Mouse (Mus musculus) hindbrain, postnatal 0 days (tissue): ENCODE data around the gene Myo18b. TPM values are rescaled to one million over a fixed set of nuclear protein-coding genes. Genes with fewer than 3 reads are reported as not detected.
A peak's percentile ranks its signal among the peaks of the same experiment; 100 is the strongest.

ENCODE experiments used
- ATAC-seq: fragments of 200-750 bp; cut with Nextera tagmentation; 2 replicates; pipeline ENCODE4 v1.8.0; 2017; ENCODE audit warnings: mild to moderate bottlenecking, moderate TSS enrichment, moderate library complexity
- DNase-seq: peaks from one replicate; pipeline ENCODE4 v3.0.0-alpha.2; 2015; ENCODE audit warnings: low spot score
- H3K27ac ChIP-seq: fragments of 300-500 bp; sonication (generic); 2 replicates; pipeline ENCODE4 v1.5.1; 2014; ENCODE audit warnings: mild to moderate bottlenecking
- H3K27me3 ChIP-seq: fragments of 300-500 bp; sonication (generic); 2 replicates; pipeline ENCODE4 v1.6.1; 2014; ENCODE audit warnings: low read length, mixed read lengths; ENCODE audit not compliant: insufficient read depth
- H3K36me3 ChIP-seq: fragments of 300-500 bp; sonication (generic); 2 replicates; pipeline ENCODE4 v1.6.1; 2014; ENCODE audit warnings: low read length, mixed read lengths; ENCODE audit not compliant: insufficient read depth
- H3K4me1 ChIP-seq: fragments of 300-500 bp; sonication (generic); 2 replicates; pipeline ENCODE4 v1.6.1; 2014; ENCODE audit warnings: antibody characterized with exemption, low read length, mixed read lengths; ENCODE audit not compliant: insufficient read depth
- H3K4me2 ChIP-seq: fragments of 300-500 bp; sonication (generic); 2 replicates; pipeline ENCODE4 v1.6.1; 2014; ENCODE audit warnings: low read depth, mild to moderate bottlenecking, low read length, moderate library complexity, mixed read lengths
- H3K4me3 ChIP-seq: fragments of 300-500 bp; sonication (generic); 2 replicates; pipeline ENCODE4 v1.5.1; 2014; ENCODE audit warnings: low read length
- H3K9ac ChIP-seq: fragments of 300-500 bp; sonication (generic); replicated peaks from 2 replicates; pipeline ENCODE4 v1.6.1; 2014; ENCODE audit warnings: mild to moderate bottlenecking, low read length, moderate library complexity, mixed read lengths
- H3K9me3 ChIP-seq: fragments of 300-500 bp; sonication (generic); 2 replicates; pipeline ENCODE4 v1.6.1; 2016; ENCODE audit warnings: low read length, mixed read lengths
- CTCF ChIP-seq: IDR thresholded peaks from 2 replicates; pipeline ENCODE4 v1.5.1; 2016; ENCODE audit warnings: antibody characterized with exemption, control low read depth, low read depth
- WGBS: fragments of 180-500 bp; shearing (Covaris S2); extraction: QIAGEN DNeasy Blood & Tissue Kit; methylation state at CpG from one replicate; pipeline ENCODE4 v1.1.7; 2014; 5-methylcytosine and 5-hydroxymethylcytosine counted together
- polyA plus RNA-seq: library from polyadenylated mRNA; unstranded; fragments of >200 nt; fragmentation: Nextera tagmentation; extraction: Ambion mirVana; gene quantifications from 2 replicates; pipeline ENCODE4 v1.2.1, GENCODE M21; 2015
- total RNA-seq: library from RNA; depleted of rRNA; stranded (reverse); fragments of >200 nt; gene quantifications from 2 replicates; pipeline ENCODE4 v1.2.3, GENCODE M21; 2014

Myo18b gene
- total and polyA plus RNA-seq, 2 experiments from 2014 or later: 0.75 to 1.9 TPM

DNA sequence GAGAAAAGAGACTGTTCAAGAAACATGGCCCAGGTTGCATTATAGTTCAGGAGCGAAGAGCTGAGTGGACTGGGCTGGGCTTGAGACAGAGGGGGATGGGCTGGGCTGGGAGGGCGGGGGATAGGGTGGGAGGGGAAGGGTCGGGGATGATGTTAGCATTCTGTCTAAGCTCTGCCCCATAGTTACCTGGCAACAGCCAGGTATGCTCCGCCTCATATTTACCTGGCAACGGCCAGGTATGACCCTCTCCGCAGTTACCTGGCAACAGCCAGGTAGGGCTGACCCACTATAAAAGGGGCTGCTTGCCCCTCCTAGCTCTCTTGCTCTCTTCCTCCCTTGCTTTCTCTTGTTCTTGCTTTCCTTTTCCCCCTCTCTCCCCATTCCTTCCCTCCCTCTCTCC, 239.4 kb downstream of the Myo18b start:
- no peaks in the 10 kb centered on the region for H3K27me3 ChIP-seq
- H3K27ac ChIP-seq: no peak overlapping the region
- TF ChIP-seq CTCF: no peak
- H3K9ac ChIP-seq: no peak overlapping the region
- H3K9me3 ChIP-seq: no peaks in the 10 kb centered on the region
- WGBS: 4% methylated on average over 5 of the region's 6 CpGs
- H3K4me1 ChIP-seq: peaks cover 17% of the 10 kb centered on the region
- H3K36me3 ChIP-seq: no peaks in the 10 kb centered on the region
- ATAC-seq (peak; percentile 34; the same call in 1 of the 2 replicates), DNase-seq (no peak)
- no peak overlapping the region for H3K4me3 ChIP-seq
- no peak overlapping the region for H3K4me2 ChIP-seq

DNA sequence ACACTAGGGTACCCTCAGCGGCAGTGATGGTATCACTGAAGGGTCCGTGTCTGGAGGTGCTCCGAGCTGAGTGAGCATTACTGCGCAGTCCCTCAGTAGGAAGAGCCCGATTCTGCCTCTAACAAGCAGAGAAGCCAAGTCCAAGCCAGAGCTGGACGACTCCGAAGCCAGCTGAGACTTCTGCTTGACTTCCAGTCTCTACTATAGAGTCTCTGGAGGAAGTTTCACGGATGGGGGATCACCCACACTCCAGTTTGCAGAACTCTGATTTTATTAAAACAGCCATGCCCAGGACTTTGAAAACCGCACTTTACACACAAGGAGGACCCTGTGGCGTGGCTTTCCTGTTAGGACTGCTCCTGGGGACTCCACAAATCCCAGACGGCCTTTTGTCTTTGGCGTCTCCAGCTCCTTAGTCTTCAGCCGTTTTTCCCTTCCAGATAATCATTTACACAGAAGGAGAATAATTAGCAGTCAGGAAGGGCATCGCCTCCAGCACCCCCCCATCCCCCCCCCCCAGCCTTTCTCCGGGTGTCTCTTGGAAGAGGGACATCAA, 240.1 kb downstream of the Myo18b start:
- Histone ChIP-seq H3K4me3 (0 out of 2 replicates have a peak overlapping the region, but pooled peaks have one; percentile 17), H3K27me3 (no peaks in the 10 kb centered on the region), H3K4me1 (peaks cover 17% of the 10 kb centered on the region), H3K9ac (no peak overlapping the region), H3K36me3 (no peaks in the 10 kb centered on the region), H3K9me3 (no peaks in the 10 kb centered on the region), H3K27ac (no peak overlapping the region), H3K4me2 (peak overlapping the region; percentile 36)
- TF ChIP-seq CTCF: no peak
- WGBS: 2% methylated on average over 15 of the region's 15 CpGs
- 0 out of 2 replicates have a peak, but pooled peaks have one; percentile 25 for ATAC-seq
- peak; percentile 37 for DNase-seq

DNA sequence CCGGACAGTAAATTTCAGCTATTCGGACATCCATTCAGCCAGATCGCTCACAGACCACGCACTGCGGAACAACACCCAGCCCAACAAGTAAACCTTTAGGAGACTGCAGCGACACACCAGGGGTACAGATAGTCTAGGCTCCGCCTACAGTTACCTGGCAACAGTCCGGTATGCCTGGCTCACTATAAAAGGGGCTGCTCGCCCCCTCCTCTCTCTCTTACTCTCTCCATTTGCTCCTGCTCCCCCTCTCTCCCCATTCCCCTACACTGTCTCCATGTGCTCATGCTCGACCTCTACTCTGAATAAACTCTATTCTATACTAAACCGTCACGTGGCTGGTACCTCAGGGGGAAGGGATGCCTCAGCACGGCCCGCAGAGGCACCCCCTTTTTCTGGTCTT, 240.6 kb downstream of the Myo18b start:
- ATAC-seq (peak; percentile 53), DNase-seq (peak; percentile 40)
- no peak for TF ChIP-seq CTCF
- peaks cover 17% of the 10 kb centered on the region for H3K4me1 ChIP-seq
- 0 out of 2 replicates have a peak overlapping the region, but pooled peaks have one; percentile 17 for H3K4me3 ChIP-seq
- H3K4me2 ChIP-seq: peak overlapping the region; percentile 36
- no peak overlapping the region for H3K9ac ChIP-seq
- H3K36me3 ChIP-seq: no peaks in the 10 kb centered on the region
- 2% methylated on average over 14 of the region's 14 CpGs for WGBS
- no peaks in the 10 kb centered on the region for H3K27me3 ChIP-seq
- H3K9me3 ChIP-seq: no peaks in the 10 kb centered on the region
- H3K27ac ChIP-seq: no peak overlapping the region

DNA sequence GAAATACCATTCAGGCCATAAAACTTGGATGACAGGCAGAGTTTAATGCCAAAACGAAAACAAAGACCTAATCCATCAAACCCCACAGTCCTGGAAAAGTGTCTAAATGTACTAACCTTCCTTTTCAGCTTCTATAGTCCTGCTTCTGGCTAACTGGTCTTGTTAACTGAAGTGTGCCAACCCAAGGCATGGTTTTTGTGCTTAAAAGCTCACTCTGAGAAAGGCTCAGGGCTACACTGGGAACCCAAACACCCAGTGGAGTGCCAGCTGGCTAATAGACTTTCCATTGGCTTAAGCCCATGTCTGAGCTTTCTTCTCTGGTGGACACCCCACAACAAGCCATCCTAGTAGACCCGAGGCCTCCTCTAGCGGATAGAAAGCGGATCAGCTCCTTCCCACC, 244.1 kb downstream of the Myo18b start:
- Histone ChIP-seq H3K4me2 (no peak overlapping the region), H3K27me3 (no peaks in the 10 kb centered on the region), H3K27ac (no peak overlapping the region), H3K4me1 (peaks cover 17% of the 10 kb centered on the region), H3K4me3 (no peak overlapping the region), H3K9ac (no peak overlapping the region), H3K36me3 (no peaks in the 10 kb centered on the region), H3K9me3 (no peaks in the 10 kb centered on the region)
- ATAC-seq (peak; percentile 72), DNase-seq (peak; percentile 75)
- WGBS: 66% methylated on average over 4 of the region's 4 CpGs
- TF ChIP-seq CTCF: peak; percentile 38

DNA sequence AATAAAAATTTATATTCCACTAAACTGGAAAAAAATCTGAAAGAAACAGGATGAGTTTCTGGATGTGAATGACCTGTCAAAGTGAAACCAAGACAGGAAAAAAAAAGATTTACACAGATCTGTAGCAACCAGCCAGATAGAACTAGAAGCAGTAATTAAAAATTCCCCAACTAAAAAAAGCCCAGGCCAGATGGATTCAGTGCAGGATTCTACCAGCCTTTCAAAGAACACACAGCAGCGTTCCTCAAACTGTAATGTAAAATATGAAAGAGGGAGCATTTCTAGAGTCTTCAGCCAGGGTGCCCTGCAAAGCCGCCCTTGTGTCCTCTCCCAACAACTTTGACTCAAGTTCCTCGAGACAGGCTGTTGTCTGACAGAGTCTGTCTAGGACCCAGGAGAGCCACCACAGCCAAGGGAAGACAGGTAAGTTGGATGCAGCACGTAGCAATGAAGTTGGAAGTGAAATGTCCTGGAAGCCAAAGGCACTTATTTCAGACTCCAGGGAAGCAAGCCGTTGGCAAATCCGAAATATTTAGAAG, 246.9 kb downstream of the Myo18b start:
- no peak for TF ChIP-seq CTCF
- DNase-seq (no peak), ATAC-seq (no peak)
- no peak overlapping the region for H3K9ac ChIP-seq
- WGBS: 87% methylated on average over 6 of the region's 6 CpGs
- no peaks in the 10 kb centered on the region for H3K9me3 ChIP-seq
- no peak overlapping the region for H3K4me3 ChIP-seq
- H3K4me2 ChIP-seq: no peak overlapping the region
- H3K36me3 ChIP-seq: no peaks in the 10 kb centered on the region
- no peaks in the 10 kb centered on the region for H3K4me1 ChIP-seq
- H3K27me3 ChIP-seq: no peaks in the 10 kb centered on the region
- H3K27ac ChIP-seq: no peak overlapping the region

DNA sequence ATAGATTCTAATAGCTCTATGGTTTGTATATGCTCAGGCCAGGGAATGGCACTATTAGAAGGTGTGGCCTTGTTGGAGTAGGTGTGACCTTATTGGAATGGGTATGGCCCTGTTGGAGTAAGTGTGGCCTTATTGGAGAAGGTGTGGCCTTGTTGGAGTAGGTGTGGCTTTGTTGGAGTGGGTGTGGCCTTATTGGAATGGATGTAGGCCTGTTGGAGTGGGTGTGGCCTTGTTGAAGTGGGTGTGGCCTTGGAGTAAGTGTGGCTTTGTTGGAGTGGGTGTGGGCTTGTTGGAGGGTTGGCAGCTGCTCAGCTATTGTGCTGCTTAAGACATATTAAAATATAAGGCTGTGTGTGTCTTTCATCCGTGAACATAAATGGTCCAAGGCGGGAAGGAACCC, 249.3 kb downstream of the Myo18b start:
- WGBS: 56% methylated on average over 2 of the region's 2 CpGs
- no peak overlapping the region for H3K9ac ChIP-seq
- no peaks in the 10 kb centered on the region for H3K4me1 ChIP-seq
- H3K27me3 ChIP-seq: no peaks in the 10 kb centered on the region
- no peak overlapping the region for H3K4me2 ChIP-seq
- H3K36me3 ChIP-seq: no peaks in the 10 kb centered on the region
- ATAC-seq: no peak
- TF ChIP-seq CTCF: no peak
- H3K27ac ChIP-seq: no peak overlapping the region
- no peak overlapping the region for H3K4me3 ChIP-seq
- no peak for DNase-seq
- no peaks in the 10 kb centered on the region for H3K9me3 ChIP-seq

DNA sequence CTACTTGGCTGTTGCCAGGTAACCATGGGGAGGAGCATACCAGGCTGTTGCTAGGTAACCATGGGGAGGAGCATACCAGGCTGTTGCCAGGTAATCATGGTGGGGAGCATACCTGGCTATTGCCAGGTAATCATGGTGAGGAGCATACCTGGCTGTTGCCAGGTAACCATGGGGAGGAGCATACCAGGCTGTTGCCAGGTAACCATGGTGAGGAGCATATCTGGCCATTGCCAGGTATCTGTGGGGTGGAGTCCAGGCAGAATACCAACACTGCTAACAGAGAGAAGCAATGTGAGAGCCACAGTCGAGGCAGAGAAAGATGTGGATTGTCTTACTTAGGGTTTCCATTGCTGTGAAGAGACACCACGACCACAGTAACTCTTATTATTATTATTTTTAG, 250.6 kb downstream of the Myo18b start:
- TF ChIP-seq CTCF: no peak
- peak; percentile 27 for DNase-seq
- no peaks in the 10 kb centered on the region for H3K36me3 ChIP-seq
- 90% methylated on average over 2 of the region's 2 CpGs for WGBS
- no peaks in the 10 kb centered on the region for H3K4me1 ChIP-seq
- H3K4me2 ChIP-seq: no peak overlapping the region
- no peak overlapping the region for H3K9ac ChIP-seq
- H3K4me3 ChIP-seq: no peak overlapping the region
- ATAC-seq: no peak
- no peaks in the 10 kb centered on the region for H3K9me3 ChIP-seq
- H3K27me3 ChIP-seq: no peaks in the 10 kb centered on the region
- H3K27ac ChIP-seq: no peak overlapping the region
